Mouse (Mus musculus) kidney, adult 2 months (tissue): ENCODE data around the gene Ebp. TPM values are rescaled to one million over a fixed set of nuclear protein-coding genes. Genes with fewer than 3 reads are reported as not detected.

Experiments used
- DNase-seq: peaks from one replicate; pipeline ENCODE4 v3.0.0; 2021
- H3K27ac ChIP-seq: fragments of 200-500 bp; 2 replicates; pipeline ENCODE4 v1.5.1; 2012; ENCODE audit warnings: low read depth, low read length, control low read depth, inconsistent platforms; ENCODE audit not compliant: insufficient read depth
- H3K27me3 ChIP-seq: fragments of 200-500 bp; replicated peaks from 2 replicates; pipeline ENCODE4 v1.6.1; 2012; ENCODE audit warnings: mild to moderate bottlenecking, moderate library complexity, low read length, inconsistent platforms; ENCODE audit not compliant: control insufficient read depth, insufficient read depth
- H3K36me3 ChIP-seq: fragments of 200-500 bp; 2 replicates; pipeline ENCODE4 v1.6.1; 2012; ENCODE audit warnings: mild to moderate bottlenecking, moderate library complexity, low read length, inconsistent platforms; ENCODE audit not compliant: control insufficient read depth, insufficient read depth
- H3K4me1 ChIP-seq: fragments of 200-500 bp; 2 replicates; pipeline ENCODE4 v1.6.1; 2011; ENCODE audit warnings: low read length; ENCODE audit not compliant: control insufficient read depth, insufficient read depth
- H3K4me3 ChIP-seq: fragments of 200-500 bp; 2 replicates; pipeline ENCODE4 v1.5.1; 2011; ENCODE audit warnings: mild to moderate bottlenecking, low read depth, low read length, control low read depth; ENCODE audit not compliant: insufficient read depth
- CTCF ChIP-seq: fragments of 200-500 bp; conservative IDR thresholded peaks from 2 replicates; pipeline ENCODE4 v1.5.1; 2011; ENCODE audit warnings: low read depth, mild to moderate bottlenecking, control low read depth, low read length, moderate library complexity, mixed read lengths; ENCODE audit not compliant: insufficient read depth, insufficient read length
- POLR2A ChIP-seq: fragments of 200-500 bp; IDR thresholded peaks from one replicate; pipeline ENCODE4 v1.6.1; 2011; ENCODE audit warnings: low read depth, low read length, control low read depth
- whole genome bisulfite sequencing: fragments of 180-500 bp; shearing (Covaris S2); methylation state at CpG from one replicate; pipeline ENCODE4 v1.1.7; 2018; 5-methylcytosine and 5-hydroxymethylcytosine counted together
- polyA plus RNA-seq: library from polyadenylated mRNA; depleted of rRNA; stranded (reverse); fragments of >200 nt; gene quantifications from 2 replicates; pipeline ENCODE4 v1.2.3, GENCODE M21; 2012

Gene Ebp
- polyA plus RNA-seq, 1 experiment: 180 TPM

DNA sequence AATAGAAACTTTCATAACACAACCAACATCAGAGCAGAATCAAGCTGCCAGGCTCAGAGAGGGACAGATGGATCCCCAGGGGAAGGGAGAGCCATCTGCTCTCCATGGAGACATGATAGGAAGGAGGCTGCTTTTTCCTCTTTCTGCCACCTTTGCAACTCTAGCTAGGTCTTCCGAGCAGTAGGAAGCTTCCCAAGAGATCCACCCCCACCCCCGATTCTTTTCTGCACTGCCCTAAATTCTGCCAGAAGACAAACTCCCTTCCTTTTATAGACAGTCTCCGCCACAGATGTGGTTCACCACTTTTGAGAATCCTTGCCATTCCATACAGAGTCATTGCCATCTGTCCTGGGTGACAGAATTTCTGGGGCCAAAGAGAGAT, 29.0 kb upstream of the Ebp start:
- Histone ChIP-seq H3K4me1 (no peaks in the 10 kb centered on the region), H3K27ac (no peak overlapping the region), H3K36me3 (no peaks in the 10 kb centered on the region), H3K27me3 (no peaks in the 10 kb centered on the region), H3K4me3 (no peak overlapping the region)
- WGBS: 71% methylated on average over 3 of the region's 3 CpGs
- DNase-seq: no peak
- TF ChIP-seq CTCF: no peak
- no peak for TF ChIP-seq POLR2A

GRCm38 (mm10) chrX:8219651-8220050, 26.3 kb upstream of the Ebp start:
- no peak for TF ChIP-seq POLR2A
- no peak for TF ChIP-seq CTCF

GRCm38 (mm10) chrX:8218114-8218513, 24.8 kb upstream of the Ebp start:
- DNase-seq: no peak
- Histone ChIP-seq H3K4me3 (no peak overlapping the region), H3K36me3 (no peaks in the 10 kb centered on the region), H3K27ac (no peak overlapping the region), H3K4me1 (no peaks in the 10 kb centered on the region), H3K27me3 (no peaks in the 10 kb centered on the region)
- TF ChIP-seq POLR2A (no peak), CTCF (no peak)
- 75% methylated on average over 2 of the region's 2 CpGs for WGBS

More at GRCm38 (mm10) chrX:8219651-8220050, 26.3 kb upstream of the Ebp start:
- WGBS: 31% methylated on average over 8 of the region's 8 CpGs
- no peak for DNase-seq
- Histone ChIP-seq H3K36me3 (no peaks in the 10 kb centered on the region), H3K27ac (no peak overlapping the region), H3K4me1 (no peaks in the 10 kb centered on the region), H3K4me3 (no peak overlapping the region), H3K27me3 (no peaks in the 10 kb centered on the region)

DNA sequence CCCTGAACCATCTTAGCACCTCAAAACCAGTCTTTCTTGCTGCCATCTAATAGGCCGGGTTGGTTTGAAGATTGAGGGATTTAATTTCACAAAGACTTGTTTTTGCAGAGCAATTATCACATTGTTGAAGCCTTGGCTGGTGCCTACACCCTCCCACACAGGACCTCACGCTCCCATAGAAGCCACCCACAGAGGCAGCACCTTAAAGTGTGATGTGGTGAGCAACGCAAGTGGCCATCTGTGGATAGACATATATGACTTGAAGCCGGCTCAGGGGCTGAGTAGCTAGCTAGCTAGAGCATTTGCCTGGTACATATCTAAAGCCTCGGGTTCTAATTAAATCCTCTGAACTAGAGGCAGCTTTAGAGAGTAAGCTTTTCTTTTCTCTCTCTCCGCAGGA, 24.1 kb upstream of the Ebp start:
- TF ChIP-seq CTCF: no peak
- no peak for TF ChIP-seq POLR2A
- H3K27me3 ChIP-seq: no peaks in the 10 kb centered on the region
- no peak for DNase-seq
- H3K4me3 ChIP-seq: no peak overlapping the region
- no peaks in the 10 kb centered on the region for H3K36me3 ChIP-seq
- H3K27ac ChIP-seq: no peak overlapping the region
- WGBS: 60% methylated on average over 6 of the region's 6 CpGs
- H3K4me1 ChIP-seq: no peaks in the 10 kb centered on the region

GRCm38 (mm10) chrX:8211490-8212207, 18.3 kb upstream of the Ebp start:
- H3K27ac ChIP-seq: no peak overlapping the region
- TF ChIP-seq POLR2A (no peak), CTCF (no peak)
- H3K4me1 ChIP-seq: no peaks in the 10 kb centered on the region
- no peaks in the 10 kb centered on the region for H3K27me3 ChIP-seq
- 83% methylated on average over 7 of the region's 7 CpGs for WGBS
- H3K36me3 ChIP-seq: no peaks in the 10 kb centered on the region
- H3K4me3 ChIP-seq: no peak overlapping the region
- no peak for DNase-seq

GRCm38 (mm10) chrX:8209720-8210119, 16.4 kb upstream of the Ebp start:
- no peak overlapping the region for H3K27ac ChIP-seq
- no peaks in the 10 kb centered on the region for H3K4me1 ChIP-seq
- DNase-seq: no peak
- H3K36me3 ChIP-seq: no peaks in the 10 kb centered on the region
- no peaks in the 10 kb centered on the region for H3K27me3 ChIP-seq
- 70% methylated on average over 2 of the region's 2 CpGs for WGBS
- TF ChIP-seq CTCF: no peak
- no peak for TF ChIP-seq POLR2A
- H3K4me3 ChIP-seq: no peak overlapping the region

DNA sequence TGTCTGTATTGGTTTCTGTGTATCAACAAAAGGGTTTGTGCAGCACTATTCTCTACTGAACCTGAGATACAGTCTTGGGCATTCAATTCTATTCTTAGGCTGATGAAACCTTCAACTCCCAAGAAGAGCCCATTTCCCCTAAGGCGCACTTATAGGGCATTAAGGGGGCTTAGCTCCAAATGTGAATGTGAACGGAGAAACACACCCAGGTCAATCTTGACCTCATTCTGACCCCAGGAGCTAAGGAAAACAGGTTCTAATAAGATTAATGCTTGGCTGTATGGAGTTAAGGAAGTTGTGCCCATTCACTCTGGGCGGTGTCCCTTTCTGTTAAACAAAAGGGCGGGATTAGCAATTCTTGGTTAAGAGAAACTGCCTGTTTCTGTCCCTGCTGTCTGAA, 13.9 kb upstream of the Ebp start:
- no peak for DNase-seq
- WGBS: 37% methylated on average over 4 of the region's 4 CpGs

DNA sequence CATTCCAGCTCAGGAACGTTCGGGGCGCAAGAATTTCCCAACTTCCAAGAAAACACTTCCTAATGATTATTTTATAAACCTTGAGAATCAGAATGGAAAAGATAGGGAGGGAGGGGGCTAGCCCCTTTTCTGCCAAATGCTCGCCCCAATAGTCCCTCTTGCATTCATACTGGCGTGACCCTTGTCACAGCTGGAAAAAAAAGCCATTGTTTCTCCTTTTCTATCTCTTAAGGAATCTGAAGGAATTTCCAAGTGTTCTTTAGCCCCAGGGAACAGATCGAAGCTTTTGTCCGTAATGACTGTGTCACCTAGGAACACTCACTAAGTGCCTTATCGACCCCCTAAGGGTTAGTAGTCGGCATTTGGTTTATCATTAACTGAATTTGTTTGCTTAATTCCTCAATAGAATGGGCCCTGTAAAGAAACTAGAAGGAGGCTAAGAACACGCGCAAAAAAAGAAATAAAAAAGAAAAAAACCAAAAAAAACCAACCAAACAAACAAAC, 13.4 kb upstream of the Ebp start:
- TF ChIP-seq CTCF: no peak
- TF ChIP-seq POLR2A: no peak
- H3K36me3 ChIP-seq: no peaks in the 10 kb centered on the region
- H3K27me3 ChIP-seq: no peaks in the 10 kb centered on the region
- H3K4me1 ChIP-seq: no peaks in the 10 kb centered on the region
- peak overlapping the region; percentile 16 for H3K4me3 ChIP-seq
- no peak overlapping the region for H3K27ac ChIP-seq
- no peak for DNase-seq
- 7% methylated on average over 11 of the region's 11 CpGs for whole genome bisulfite sequencing

More for the DNA sequence above, 13.9 kb upstream of the Ebp start:
- H3K36me3 ChIP-seq: no peaks in the 10 kb centered on the region
- no peaks in the 10 kb centered on the region for H3K27me3 ChIP-seq
- no peaks in the 10 kb centered on the region for H3K4me1 ChIP-seq
- no peak overlapping the region for H3K4me3 ChIP-seq
- no peak overlapping the region for H3K27ac ChIP-seq
- TF ChIP-seq CTCF (no peak), POLR2A (no peak)
